Mouse (Mus musculus) midbrain, embryonic 16.5 days (tissue): ENCODE measurements around the gene Themis3. TPM values are rescaled to one million over a fixed set of nuclear protein-coding genes. Genes with fewer than 3 reads are reported as not detected.

Experiments used
- ATAC-seq: fragments of 200-750 bp; cut with Nextera tagmentation; 2 replicates; pipeline ENCODE4 v1.8.0; 2017; ENCODE audit warnings: moderate TSS enrichment
- H3K27ac ChIP-seq: fragments of 300-500 bp; sonication (generic); 2 replicates; pipeline ENCODE4 v1.5.1; 2014; ENCODE audit warnings: mild to moderate bottlenecking, low read length, mixed read lengths
- H3K27me3 ChIP-seq: fragments of 300-500 bp; sonication (generic); 2 replicates; pipeline ENCODE4 v1.6.1; 2014; ENCODE audit warnings: low read depth, low read length, mixed read lengths; ENCODE audit not compliant: control insufficient read depth, insufficient read depth
- H3K36me3 ChIP-seq: fragments of 300-500 bp; sonication (generic); 2 replicates; pipeline ENCODE4 v1.6.1; 2014; ENCODE audit warnings: mild to moderate bottlenecking, low read length, moderate library complexity, mixed read lengths; ENCODE audit not compliant: control insufficient read depth, insufficient read depth
- H3K4me1 ChIP-seq: fragments of 300-500 bp; sonication (generic); 2 replicates; pipeline ENCODE4 v1.6.1; 2014; ENCODE audit warnings: mild to moderate bottlenecking, low read length, mixed read lengths; ENCODE audit not compliant: control insufficient read depth, insufficient read depth
- H3K4me2 ChIP-seq: fragments of 300-500 bp; sonication (generic); 2 replicates; pipeline ENCODE4 v1.6.1; 2014; ENCODE audit warnings: mild to moderate bottlenecking, low read length, mixed read lengths
- H3K4me3 ChIP-seq: fragments of 300-500 bp; sonication (generic); 2 replicates; pipeline ENCODE4 v1.5.1; 2014; ENCODE audit warnings: low read depth, mild to moderate bottlenecking, low read length, moderate library complexity, mixed read lengths
- H3K9ac ChIP-seq: fragments of 300-500 bp; sonication (generic); 2 replicates; pipeline ENCODE4 v1.6.1; 2014; ENCODE audit warnings: low read depth, low read length, mixed read lengths
- H3K9me3 ChIP-seq: fragments of 300-500 bp; sonication (generic); replicated peaks from 2 replicates; pipeline ENCODE4 v1.6.1; 2014; ENCODE audit warnings: mild to moderate bottlenecking, low read length, mixed read lengths; ENCODE audit not compliant: control insufficient read depth, poor library complexity, severe bottlenecking
- WGBS: fragments of 180-500 bp; shearing (Covaris S2); extraction: QIAGEN DNeasy Blood & Tissue Kit; methylation state at CpG from one replicate; pipeline ENCODE4 v1.1.7; 2014; 5-methylcytosine and 5-hydroxymethylcytosine counted together
- polyA plus RNA-seq: library from polyadenylated mRNA; unstranded; fragments of >200 nt; fragmentation: Nextera tagmentation; extraction: Ambion mirVana; gene quantifications from 2 replicates; pipeline ENCODE4 v1.2.1, GENCODE M21; 2015

The Themis3 gene
- not detected in 2 replicates for polyA plus RNA-seq

DNA sequence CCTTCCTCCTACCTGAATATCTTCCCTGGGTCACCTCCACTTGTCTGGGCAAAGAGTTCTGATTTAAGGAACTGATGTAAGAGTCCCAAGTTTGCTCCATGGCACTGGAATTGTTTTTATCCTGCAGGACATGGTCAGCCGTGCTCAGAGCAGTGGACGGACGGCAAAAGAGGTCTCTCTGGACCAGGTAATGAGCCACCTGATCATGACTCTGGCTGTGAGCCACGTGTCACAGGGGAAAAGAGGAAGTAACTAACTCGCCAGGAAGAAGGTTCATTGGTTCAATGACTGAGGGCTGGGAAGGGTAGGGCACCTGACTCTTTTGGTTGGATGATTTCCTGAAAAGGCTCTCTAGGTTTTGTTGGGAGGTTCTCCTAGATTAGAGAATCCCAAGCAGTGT lies at the start of gene Themis3:
Gene Themis3 (minus strand): TSS at position 187 of the 400 bp plus-strand sequence.
- 79% methylated on average over 5 of the region's 5 CpGs for whole genome bisulfite sequencing
- no peaks in the 10 kb centered on the region for H3K4me1 ChIP-seq
- H3K4me2 ChIP-seq, result no peak within 1 kb of the TSS
- no peaks in the 10 kb centered on the region for H3K36me3 ChIP-seq
- no peak within 1 kb of the TSS for H3K27ac ChIP-seq
- ATAC-seq, result no peak
- H3K9ac ChIP-seq, result no peak within 1 kb of the TSS
- H3K27me3 ChIP-seq, result no peaks in the 10 kb centered on the region
- no peak within 1 kb of the TSS for H3K4me3 ChIP-seq
- H3K9me3 ChIP-seq, result no peaks in the 10 kb centered on the region

DNA sequence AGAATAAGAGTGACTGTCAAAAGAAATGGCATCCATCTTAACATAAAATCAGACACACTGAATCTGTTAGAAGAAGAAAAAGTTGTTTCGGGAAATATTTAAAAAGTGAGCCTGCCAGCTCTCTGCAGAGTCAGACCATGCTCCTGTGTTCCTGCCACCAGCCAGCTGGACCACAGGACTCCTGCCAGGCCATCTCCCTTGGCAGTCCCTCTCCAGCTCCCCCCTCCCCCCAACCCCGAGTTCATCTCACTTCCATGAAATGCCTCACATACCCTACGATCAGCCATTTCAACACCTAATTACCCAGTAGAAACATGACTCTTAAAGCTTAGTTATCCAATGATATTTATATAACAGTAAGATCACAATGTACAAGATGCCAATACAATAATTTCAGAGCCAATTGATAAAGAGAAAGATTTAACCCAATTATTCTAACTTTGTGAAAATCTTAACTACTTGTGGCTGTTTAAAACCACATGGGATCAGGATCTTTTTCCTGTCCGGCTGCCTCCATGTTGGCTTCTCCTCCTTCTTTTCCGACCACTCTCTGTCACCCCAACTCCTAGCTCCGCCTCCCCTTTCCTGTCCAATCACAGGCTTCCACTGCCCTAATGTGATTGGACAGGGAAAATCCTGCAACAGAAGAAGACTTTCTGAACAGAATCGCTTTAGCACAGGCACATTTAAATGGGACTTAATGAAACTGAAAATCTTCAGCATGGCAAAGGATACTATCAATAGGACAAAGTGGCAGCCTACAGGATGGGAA lies 43.7 kb upstream of the Themis3 start:
- Histone ChIP-seq H3K9me3 (no peaks in the 10 kb centered on the region; the same call in 1 of the 2 replicates), H3K27ac (no peak overlapping the region), H3K4me1 (no peaks in the 10 kb centered on the region), H3K36me3 (no peaks in the 10 kb centered on the region), H3K4me3 (no peak overlapping the region), H3K4me2 (no peak overlapping the region), H3K27me3 (no peaks in the 10 kb centered on the region), H3K9ac (no peak overlapping the region)
- 89% methylated on average over 7 of the region's 7 CpGs for WGBS
- ATAC-seq, result no peak

DNA sequence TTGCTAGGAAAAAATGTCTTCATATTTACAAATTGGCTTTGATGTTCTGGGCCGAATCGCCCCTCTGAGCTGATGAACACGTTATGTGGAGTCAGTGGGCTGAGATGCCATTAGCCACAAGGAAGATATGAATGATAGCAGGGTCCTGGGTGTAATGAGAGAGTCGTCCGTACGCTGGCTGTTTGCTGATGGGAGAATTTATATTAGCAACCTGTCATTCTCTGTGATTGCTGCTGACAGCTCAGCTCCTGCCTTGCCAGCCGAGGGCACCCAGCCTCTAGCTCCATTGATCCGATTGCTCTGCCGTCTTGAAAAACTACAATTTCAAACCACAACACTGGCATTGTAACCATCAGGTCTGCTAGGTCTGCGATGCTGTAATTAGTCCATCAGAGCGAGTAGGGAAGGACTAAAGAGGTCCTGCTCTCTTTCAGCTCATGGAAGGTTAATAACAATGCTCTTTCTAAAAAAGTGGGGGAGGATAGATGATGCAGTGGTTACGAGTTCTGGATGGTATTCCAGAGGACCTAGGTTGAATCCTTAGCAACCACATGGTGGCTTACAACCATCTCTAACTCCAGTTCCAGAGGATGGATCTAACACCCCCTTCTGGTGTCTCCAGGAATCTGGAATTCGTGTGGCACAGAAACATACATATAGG lies 25.7 kb upstream of the Themis3 start:
- WGBS, result 50% methylated on average over 13 of the region's 13 CpGs
- Histone ChIP-seq H3K9ac (peak overlapping the region; percentile 34; the same call in 1 of the 2 replicates), H3K27me3 (no peaks in the 10 kb centered on the region), H3K9me3 (no peaks in the 10 kb centered on the region), H3K4me1 (peaks cover 3% of the 10 kb centered on the region; the same call in 1 of the 2 replicates), H3K36me3 (no peaks in the 10 kb centered on the region), H3K4me2 (no peak overlapping the region), H3K4me3 (no peak overlapping the region), H3K27ac (no peak overlapping the region)
- ATAC-seq, result peak; percentile 58

DNA sequence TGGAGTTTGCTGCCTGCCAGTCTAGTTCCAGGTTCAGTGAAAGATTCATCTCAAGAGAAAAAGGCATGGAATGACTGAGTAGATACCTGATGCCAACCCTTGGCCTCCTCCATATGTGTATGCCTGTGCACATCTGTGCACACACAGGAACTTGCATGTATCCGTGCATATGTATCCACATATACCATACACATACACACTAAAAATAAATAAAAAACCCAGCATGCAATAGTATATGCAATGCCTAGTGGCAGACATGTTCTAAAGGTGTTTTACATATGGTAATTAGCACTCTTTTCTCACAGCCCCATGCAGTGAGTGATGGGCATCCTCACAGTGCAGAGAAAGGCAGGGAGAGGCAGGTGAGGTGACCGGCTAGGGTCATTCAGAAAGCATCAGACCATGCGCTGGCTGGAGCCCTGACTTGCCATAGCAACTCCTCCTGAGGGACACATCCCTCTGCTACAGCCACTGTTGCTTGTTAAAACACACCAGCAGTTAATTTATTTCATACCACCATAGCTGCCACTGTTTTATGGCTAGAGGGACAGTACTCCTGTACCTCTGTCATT lies 24.9 kb upstream of the Themis3 start:
- WGBS, result 71% methylated on average over 3 of the region's 3 CpGs
- Histone ChIP-seq H3K27ac (no peak overlapping the region), H3K4me1 (peaks cover 3% of the 10 kb centered on the region; the same call in 1 of the 2 replicates), H3K4me2 (no peak overlapping the region), H3K9ac (no peak overlapping the region), H3K27me3 (no peaks in the 10 kb centered on the region), H3K9me3 (no peaks in the 10 kb centered on the region), H3K4me3 (no peak overlapping the region), H3K36me3 (no peaks in the 10 kb centered on the region)
- peak; percentile 48; the same call in 1 of the 2 replicates for ATAC-seq

DNA sequence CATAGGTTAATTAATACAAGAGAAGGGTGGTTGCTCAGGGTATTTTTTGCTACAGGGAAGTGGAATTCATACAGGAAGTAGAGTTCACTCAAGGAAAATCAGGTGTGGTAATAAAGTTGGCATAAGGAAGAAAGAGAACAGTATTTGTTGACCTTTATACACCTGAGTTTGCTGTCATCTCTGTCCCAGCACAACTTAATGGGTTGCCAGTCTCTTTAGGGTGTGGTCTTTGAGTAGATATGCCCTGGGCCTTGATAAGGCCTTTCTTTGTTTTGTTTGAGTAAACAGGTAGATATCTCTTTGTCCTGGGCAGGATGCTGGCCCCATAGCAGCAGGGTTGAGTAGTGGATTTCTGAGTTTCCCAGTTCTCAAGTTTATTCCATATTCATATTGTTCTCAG lies 15.6 kb upstream of the Themis3 start:
- Histone ChIP-seq H3K4me2 (no peak overlapping the region), H3K4me1 (no peaks in the 10 kb centered on the region), H3K9me3 (no peaks in the 10 kb centered on the region), H3K27ac (no peak overlapping the region), H3K9ac (no peak overlapping the region), H3K4me3 (no peak overlapping the region), H3K36me3 (no peaks in the 10 kb centered on the region), H3K27me3 (no peaks in the 10 kb centered on the region)
- ATAC-seq, result no peak

DNA sequence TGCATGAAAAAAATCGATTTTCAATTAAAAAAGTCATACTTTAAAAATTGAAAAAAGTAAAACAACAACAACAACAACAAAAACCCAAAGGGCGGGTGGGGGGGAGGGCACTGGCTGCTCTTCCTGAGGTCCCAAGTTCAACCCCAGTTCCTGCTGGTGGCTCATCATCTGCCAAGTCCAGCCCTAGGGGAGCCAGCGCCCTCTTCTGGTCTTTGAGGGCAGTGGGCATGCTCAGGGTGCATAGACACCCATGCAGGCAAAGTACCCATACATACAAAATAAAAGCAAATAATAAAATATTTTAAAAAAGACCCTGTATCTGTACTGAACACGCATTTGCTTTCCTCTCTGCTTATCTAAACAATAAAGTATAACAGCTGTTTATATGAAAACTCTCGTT lies 10.5 kb upstream of the Themis3 start:
- Histone ChIP-seq H3K4me2 (no peak overlapping the region), H3K4me1 (no peaks in the 10 kb centered on the region), H3K9ac (no peak overlapping the region), H3K9me3 (no peaks in the 10 kb centered on the region), H3K4me3 (no peak overlapping the region), H3K27ac (no peak overlapping the region), H3K36me3 (no peaks in the 10 kb centered on the region), H3K27me3 (no peaks in the 10 kb centered on the region)
- 76% methylated on average over 5 of the region's 5 CpGs for WGBS
- ATAC-seq, result no peak

DNA sequence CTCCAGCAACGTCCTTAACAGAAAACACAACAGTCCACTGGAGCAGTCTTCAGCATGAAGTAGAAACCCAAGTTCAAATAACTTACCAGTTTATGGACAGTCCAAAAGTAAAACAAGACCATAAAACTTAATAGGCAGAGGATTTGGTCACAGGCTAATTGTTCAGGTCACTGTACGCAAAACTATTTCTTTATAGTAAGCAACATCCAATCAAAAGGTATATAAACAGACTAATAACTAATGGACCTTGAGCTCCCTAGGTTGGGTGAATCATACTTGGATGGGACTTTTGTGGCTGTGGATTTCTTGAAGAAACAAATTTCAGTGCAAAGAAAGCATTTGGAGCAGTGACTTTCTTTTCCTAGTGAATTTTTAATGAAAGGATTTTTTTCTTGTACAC lies 6.8 kb upstream of the Themis3 start:
- H3K4me1 ChIP-seq, result no peaks in the 10 kb centered on the region
- H3K4me2 ChIP-seq, result no peak overlapping the region
- no peaks in the 10 kb centered on the region for H3K9me3 ChIP-seq
- H3K27me3 ChIP-seq, result no peaks in the 10 kb centered on the region
- no peak overlapping the region for H3K27ac ChIP-seq
- H3K36me3 ChIP-seq, result no peaks in the 10 kb centered on the region
- H3K4me3 ChIP-seq, result no peak overlapping the region
- 88% methylated on average over 2 of the region's 2 CpGs for WGBS
- H3K9ac ChIP-seq, result no peak overlapping the region
- no peak for ATAC-seq

DNA sequence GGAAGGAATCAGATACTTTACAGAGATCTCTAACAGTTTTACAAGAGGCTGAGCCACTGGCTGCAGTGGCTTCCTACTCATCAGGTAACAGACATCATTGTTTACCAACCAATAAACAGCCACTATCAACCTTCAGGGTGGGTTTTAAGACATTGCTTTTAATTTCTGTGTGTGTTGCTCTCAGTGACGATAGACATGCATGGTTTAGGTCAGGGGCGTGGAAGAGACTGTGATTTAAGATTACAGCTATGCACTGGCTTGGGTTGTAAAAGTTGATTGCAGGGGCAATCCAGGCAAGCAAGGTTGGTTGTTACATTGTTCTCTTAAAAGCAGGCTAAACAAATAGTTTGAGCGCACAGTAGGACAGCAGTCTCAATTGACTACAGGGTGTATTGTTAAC lies 1.4 kb upstream of the Themis3 start:
- 94% methylated on average over 3 of the region's 3 CpGs for WGBS
- H3K9me3 ChIP-seq, result no peaks in the 10 kb centered on the region
- no peak for ATAC-seq

DNA sequence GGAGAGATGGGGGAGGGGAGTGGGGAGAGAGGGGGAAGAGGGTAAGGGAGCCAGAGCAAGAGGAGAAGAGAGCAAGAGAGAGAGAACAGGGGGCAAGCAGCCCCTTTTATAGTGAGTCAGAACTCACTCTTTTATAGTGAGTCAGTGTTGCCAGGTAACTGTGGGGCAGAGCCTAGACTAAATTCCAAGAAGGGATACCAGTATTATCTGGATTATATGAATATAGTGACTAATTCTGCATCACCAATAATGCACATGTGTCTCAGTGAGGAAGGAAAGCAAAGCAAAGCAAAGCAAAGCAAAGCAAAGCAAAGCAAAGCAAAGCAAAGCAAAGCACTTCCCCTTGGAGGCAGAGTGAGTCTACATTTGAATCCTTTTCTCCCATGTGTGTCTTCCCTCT lies 835 bp upstream of the Themis3 start:
- Histone ChIP-seq H3K4me1 (no peaks in the 10 kb centered on the region), H3K9me3 (no peaks in the 10 kb centered on the region), H3K36me3 (no peaks in the 10 kb centered on the region), H3K9ac (no peak overlapping the region), H3K27ac (no peak overlapping the region), H3K27me3 (no peaks in the 10 kb centered on the region), H3K4me2 (no peak overlapping the region), H3K4me3 (no peak overlapping the region)
- no peak for ATAC-seq

More for the DNA sequence above, 1.4 kb upstream of the Themis3 start:
- no peaks in the 10 kb centered on the region for H3K36me3 ChIP-seq
- no peaks in the 10 kb centered on the region for H3K27me3 ChIP-seq
- H3K27ac ChIP-seq, result no peak overlapping the region
- H3K4me2 ChIP-seq, result no peak overlapping the region
- H3K9ac ChIP-seq, result no peak overlapping the region
- H3K4me3 ChIP-seq, result no peak overlapping the region
- no peaks in the 10 kb centered on the region for H3K4me1 ChIP-seq
